Mouse (Mus musculus): ENCODE measurements around the gene Spats2l.

Spats2l gene

GRCm38 (mm10) chr1:57774001-57774667 is at the start of gene Spats2l:
Spats2l (plus strand) TSS chr1:57774162.
- 1% methylated on average over 22 of the region's 22 CpGs for WGBS

- whole genome bisulfite sequencing, result 90% methylated on average over 5 of the region's 5 CpGs
These were observed 48.7 kb upstream of the Spats2l start for GRCm38 (mm10) chr1:57725268-57725667.

DNA sequence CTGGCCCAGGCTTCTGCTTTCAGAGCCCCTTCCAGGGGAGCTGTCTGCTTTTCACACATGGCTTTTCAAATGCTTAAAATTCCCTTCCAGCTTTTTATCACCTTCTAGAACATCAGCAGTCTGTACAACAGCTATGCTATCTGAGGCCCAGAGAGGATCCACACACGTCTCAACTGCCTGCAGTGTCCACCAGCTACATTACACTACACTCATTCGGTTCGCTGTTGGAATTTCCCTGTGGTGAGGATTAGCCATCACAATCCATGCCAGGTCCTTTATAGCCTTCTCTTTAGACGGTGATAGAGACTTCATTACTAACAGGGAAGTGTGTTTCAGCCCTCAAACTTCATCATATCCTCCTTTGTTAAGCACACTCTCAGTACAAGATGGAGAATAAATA is 38.1 kb upstream of the Spats2l start:
- WGBS, result 68% methylated on average over 4 of the region's 4 CpGs

DNA sequence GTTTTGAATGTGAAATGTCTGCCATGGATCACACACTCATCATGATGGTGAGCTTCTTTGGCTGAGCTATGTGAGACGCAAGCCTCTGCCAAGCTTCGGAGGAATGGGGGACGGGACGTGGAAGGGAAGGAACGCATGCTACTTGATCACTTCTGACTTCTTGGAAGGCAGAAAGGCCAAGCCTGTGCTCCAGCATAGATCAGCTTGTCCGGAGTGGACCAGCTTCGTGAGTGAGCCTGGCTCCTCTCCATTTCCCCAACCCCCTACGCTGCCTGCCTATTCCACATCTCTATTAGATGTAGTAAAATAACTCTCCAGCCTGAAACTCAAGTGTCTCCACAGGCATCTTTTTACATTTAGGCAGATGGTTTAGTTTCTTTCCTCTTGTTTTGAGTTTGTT is 32.2 kb upstream of the Spats2l start:
- 85% methylated on average over 8 of the region's 8 CpGs for WGBS

DNA sequence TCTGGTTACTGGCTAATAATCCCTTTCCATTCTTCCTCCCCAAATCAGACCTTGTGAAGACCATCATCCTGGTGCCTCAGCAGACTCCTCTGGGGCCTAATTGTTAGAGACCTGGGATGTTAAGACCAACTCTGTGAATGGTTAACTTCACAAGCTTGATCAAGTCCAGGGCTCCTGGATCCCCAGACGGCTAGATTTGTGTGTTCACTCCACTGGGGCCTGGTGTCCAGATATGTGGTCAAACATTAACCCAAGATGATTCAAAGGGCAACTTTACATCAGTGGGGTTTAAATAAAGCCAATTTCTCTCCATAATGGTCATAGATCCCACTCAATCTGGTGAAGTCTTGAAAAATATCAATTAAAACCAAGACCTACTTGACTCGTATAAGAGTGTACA is 31.7 kb upstream of the Spats2l start:
- 94% methylated on average over 2 of the region's 2 CpGs for WGBS

DNA sequence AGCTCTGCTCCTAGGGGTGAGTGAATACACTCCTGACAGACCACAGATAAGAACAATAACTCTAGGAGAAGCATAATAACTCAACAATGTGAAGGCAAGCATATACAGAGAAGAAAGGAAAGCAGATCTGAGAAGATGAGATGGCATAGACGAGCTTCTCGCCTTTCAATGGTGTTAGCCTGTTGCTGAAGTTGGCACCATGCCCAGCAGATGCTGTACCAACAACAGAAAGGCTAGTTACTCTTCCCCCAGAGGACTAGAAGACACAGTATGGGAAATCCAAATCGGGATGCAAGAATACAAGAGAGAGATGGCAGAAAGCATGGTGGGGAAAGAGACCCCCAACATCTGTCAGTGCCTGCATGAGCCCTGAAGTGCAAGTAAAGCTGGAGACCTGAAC is 22.2 kb upstream of the Spats2l start:
- WGBS, result 36% methylated on average over 3 of the region's 3 CpGs

- WGBS, result 89% methylated on average over 7 of the region's 7 CpGs
These were observed 7.6 kb upstream of the Spats2l start for GRCm38 (mm10) chr1:57766396-57766795.

DNA sequence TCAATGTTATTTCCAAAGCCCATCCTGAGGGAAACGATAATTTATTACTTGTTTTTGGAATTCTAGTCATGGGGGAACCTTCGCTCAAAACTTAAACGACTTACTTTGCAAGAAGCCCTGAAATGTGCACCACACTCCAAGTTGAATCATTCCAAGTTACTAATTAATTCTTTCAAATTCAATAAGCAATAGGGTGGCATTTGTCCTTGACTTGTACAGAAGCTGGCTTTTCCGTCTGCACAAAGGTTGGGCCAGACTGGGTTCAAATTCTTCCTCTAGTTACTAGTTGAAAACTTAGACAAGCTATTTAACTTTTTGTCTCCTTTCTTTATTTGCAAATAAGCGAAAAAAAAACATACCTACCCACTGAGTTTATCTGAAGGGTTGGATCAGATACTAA is 636 bp upstream of the Spats2l start:
- 90% methylated on average over 5 of the region's 5 CpGs for WGBS

GRCm38 (mm10) chr1:57774668-57775495 is 920 bp downstream of the Spats2l start:
- WGBS, result 1% methylated on average over 104 of the region's 113 CpGs

- WGBS, result under 1% methylated on average over 14 of the region's 14 CpGs
These were observed 1.5 kb downstream of the Spats2l start for GRCm38 (mm10) chr1:57775496-57775790.

GRCm38 (mm10) chr1:57776671-57777281 is 2.8 kb downstream of the Spats2l start:
- WGBS, result 56% methylated on average over 5 of the region's 5 CpGs

GRCm38 (mm10) chr1:57784300-57784699 is 10.3 kb downstream of the Spats2l start:
- WGBS, result 70% methylated on average over 4 of the region's 4 CpGs

GRCm38 (mm10) chr1:57789831-57790230 is 15.9 kb downstream of the Spats2l start:
- WGBS, result 58% methylated on average over 5 of the region's 5 CpGs

DNA sequence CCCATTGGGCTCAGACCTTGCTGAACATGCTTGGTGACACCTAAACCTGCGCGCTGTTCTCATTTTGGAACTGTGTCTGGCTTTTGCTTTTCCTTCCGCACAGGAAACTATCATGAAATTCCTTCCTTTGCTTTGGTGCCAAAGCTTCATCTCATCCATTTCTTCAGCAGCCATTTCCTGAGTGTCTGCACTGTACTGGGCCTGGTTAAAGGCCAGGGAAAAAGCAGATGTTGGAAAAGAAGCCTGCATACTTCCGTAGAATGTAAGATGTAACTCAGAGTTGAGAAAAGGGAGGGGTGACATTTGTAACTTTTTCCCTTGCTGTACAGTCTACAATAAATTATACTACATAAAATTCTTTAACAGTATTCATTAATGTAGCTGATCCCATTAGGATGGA is 18.2 kb downstream of the Spats2l start:
- 89% methylated on average over 4 of the region's 4 CpGs for WGBS

DNA sequence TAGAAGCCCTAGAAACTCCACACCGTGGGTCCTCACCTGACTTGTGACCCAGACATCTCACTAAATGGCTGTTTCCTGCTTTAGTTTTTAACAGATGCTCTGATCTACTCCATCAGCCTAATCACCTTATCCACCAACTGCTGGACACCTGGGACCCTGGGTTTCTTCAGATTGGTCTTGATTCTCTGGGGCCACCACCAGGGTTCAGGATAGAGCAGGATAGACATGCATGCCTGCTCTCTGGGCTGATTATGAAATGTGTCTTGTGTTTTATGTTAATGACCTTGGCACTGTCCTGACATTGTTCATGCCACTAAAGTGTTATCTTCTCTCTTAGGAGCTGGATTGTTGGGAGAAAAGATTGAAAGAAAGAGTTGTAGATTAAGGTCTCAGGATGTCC is 21.9 kb downstream of the Spats2l start:
- WGBS, result 96% methylated on average over 1 of the region's 1 CpGs

- whole genome bisulfite sequencing, result 50% methylated on average over 2 of the region's 2 CpGs
These were observed 25.4 kb downstream of the Spats2l start for GRCm38 (mm10) chr1:57799398-57799797.

DNA sequence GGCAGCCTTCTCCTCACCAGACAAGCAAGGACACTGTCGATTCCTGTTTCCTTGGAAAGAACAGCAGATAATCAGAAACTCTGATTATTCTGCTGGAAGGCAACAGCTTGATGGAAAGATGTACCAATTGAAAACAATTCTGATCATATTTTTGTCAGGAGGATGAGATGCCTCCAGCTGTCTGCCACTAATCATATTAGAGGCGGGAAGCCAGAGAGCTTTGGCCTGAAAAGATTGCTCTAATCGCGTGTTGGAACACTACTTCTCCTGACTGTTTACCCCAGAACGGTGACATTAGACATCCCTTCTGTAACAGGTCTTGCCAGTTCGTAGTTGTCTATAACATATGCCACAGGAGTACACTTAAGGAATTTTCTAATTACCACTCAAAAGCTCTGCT is 26.9 kb downstream of the Spats2l start:
- 68% methylated on average over 6 of the region's 6 CpGs for WGBS

DNA sequence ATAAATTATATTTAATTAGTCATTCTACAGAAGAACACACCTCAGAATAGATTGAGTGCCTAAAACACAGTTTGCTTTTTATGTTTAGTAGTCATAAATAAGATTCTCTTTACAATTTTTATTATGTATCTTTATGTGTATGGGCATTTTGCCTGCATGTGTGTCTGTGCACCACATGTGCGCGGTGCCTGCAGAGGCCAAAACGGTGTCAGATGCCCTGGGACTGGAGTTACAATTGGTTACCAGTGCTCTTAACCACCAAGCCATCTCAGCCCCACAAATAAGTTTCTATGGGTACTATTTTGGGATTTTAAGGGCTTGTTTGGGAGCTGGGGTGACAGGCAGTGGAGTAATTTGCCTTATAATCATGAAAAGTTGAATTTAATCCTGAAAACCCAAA is 32.2 kb downstream of the Spats2l start:
- WGBS, result 94% methylated on average over 3 of the region's 3 CpGs

DNA sequence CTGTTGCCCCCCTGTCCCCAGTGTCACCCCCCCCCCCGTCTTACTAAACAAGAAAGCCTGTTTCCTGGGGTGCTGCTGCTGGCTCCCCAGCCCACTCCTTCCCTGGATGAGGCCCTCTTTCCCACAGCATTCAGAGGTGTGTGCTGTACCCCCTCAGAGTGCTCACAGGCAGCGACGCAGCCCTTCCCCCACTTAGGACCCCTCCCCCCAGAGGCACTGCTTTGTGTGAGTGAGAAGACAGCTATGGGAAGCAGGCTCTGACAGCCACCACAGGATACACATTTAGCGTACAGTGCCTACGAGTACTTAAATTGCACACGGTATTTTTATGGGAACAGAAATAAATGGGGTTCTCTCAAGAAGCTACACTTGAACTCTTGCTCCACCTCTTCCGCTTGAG is 33.9 kb downstream of the Spats2l start:
- WGBS, result 46% methylated on average over 7 of the region's 7 CpGs

DNA sequence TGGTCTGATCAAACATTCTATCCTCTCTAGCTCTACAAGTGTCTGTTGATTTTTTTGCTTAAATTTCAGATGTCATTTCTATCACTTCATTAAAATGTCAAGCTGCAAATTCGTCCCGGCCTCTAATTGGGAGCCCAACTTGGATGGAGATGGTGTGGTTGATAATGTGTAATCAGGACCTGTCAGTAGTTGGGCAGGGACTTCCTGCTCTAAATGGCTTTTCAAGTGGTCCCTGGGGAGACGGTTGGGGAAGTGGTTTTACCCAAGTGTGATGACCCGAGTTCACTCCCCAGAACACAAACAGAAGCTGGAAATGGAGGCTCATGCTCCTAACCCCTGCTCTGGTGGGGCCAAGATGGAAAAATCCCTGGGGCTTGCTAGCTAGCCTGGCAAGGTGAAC is 36.3 kb downstream of the Spats2l start:
- 72% methylated on average over 4 of the region's 4 CpGs for WGBS

- 46% methylated on average over 2 of the region's 2 CpGs for WGBS
These were observed 43.1 kb downstream of the Spats2l start for GRCm38 (mm10) chr1:57817103-57817502.

DNA sequence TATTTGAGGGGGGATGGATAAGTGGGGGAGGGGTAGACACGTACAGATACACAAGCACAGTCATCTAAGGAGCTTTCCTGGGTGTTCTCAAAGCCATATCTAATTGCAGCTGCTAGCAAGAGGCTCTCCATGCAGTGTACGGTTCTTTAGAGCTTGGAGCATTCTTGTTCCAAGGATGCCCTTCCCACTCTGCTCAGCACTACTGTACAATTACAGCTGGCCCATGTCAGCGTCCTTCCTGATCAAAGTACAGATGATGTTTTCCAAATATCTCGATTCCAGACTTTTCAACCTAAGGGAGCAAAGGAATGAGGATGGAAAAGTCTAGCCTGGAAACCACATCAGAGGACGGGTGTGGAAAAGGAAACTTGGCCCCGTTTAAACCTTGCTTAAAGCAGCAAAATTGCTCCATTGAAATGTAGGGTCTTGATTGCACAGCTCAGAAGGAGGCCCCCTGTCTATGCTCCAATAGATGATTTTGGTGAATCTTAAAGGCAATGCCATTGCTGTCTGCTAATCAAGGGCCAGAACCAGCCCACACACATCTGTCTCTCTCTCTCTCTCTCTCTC is 46.6 kb downstream of the Spats2l start:
- WGBS, result 51% methylated on average over 6 of the region's 6 CpGs

Data from cerebral cortex, adult 2 months (tissue).